Mouse (Mus musculus) liver, embryonic 12.5 days (tissue): ENCODE measurements around the gene Dcdc2a. TPM values are rescaled to one million over a fixed set of nuclear protein-coding genes. Genes with fewer than 3 reads are reported as not detected.

Experiments
- ATAC-seq: fragments of 200-750 bp; cut with Nextera tagmentation; 2 replicates; pipeline ENCODE4 v1.8.0; 2017; ENCODE audit warnings: moderate number of reproducible peaks, mild to moderate bottlenecking, moderate library complexity
- H3K27ac ChIP-seq: fragments of 300-500 bp; sonication (generic); 2 replicates; pipeline ENCODE4 v1.5.1; 2016; ENCODE audit warnings: mild to moderate bottlenecking
- H3K27me3 ChIP-seq: fragments of 300-500 bp; sonication (generic); replicated peaks from 2 replicates; pipeline ENCODE4 v1.6.1; 2016; ENCODE audit warnings: mild to moderate bottlenecking, moderate library complexity
- H3K36me3 ChIP-seq: fragments of 300-500 bp; sonication (generic); 2 replicates; pipeline ENCODE4 v1.6.1; 2016; ENCODE audit warnings: mild to moderate bottlenecking, moderate library complexity
- H3K4me1 ChIP-seq: fragments of 300-500 bp; sonication (generic); 2 replicates; pipeline ENCODE4 v1.6.1; 2016
- H3K4me2 ChIP-seq: fragments of 300-500 bp; sonication (generic); 2 replicates; pipeline ENCODE4 v1.6.1; 2016; ENCODE audit warnings: mild to moderate bottlenecking, moderate library complexity
- H3K4me3 ChIP-seq: fragments of 300-500 bp; sonication (generic); 2 replicates; pipeline ENCODE4 v1.5.1; 2016; ENCODE audit warnings: mild to moderate bottlenecking, moderate library complexity
- H3K9ac ChIP-seq: fragments of 300-500 bp; sonication (generic); 2 replicates; pipeline ENCODE4 v1.6.1; 2016; ENCODE audit warnings: mild to moderate bottlenecking, moderate library complexity
- H3K9me3 ChIP-seq: fragments of 300-500 bp; sonication (generic); replicated peaks from 2 replicates; pipeline ENCODE4 v1.6.1; 2016; ENCODE audit warnings: mild to moderate bottlenecking, moderate library complexity
- WGBS: fragments of 180-500 bp; shearing (Covaris S2); methylation state at CpG from one replicate; pipeline ENCODE4 v1.1.7; 2016; ENCODE audit not compliant: insufficient replicate concordance; 5-methylcytosine and 5-hydroxymethylcytosine counted together
- polyA plus RNA-seq: library from polyadenylated mRNA; unstranded; fragments of >200 nt; fragmentation: Nextera tagmentation; extraction: Ambion mirVana; gene quantifications from 2 replicates; pipeline ENCODE4 v1.2.1, GENCODE M21; 2016

Gene Dcdc2a
- polyA plus RNA-seq, 1 experiment from 2014 or later, result 0.15 TPM

GRCm38 (mm10) chr13:25055111-25055554 is 671 bp upstream of the Dcdc2a start:
- Histone ChIP-seq H3K4me3 (peak overlapping the region; percentile 46), H3K36me3 (no peaks in the 10 kb centered on the region), H3K4me2 (peak overlapping the region; percentile 65), H3K27ac (no peak overlapping the region), H3K9me3 (0 out of 2 replicates have a peak, but pooled peaks cover 4% of the 10 kb centered on the region), H3K4me1 (no peaks in the 10 kb centered on the region), H3K9ac (no peak overlapping the region), H3K27me3 (peaks cover 59% of the 10 kb centered on the region)
- ATAC-seq, result peak; percentile 65
- WGBS, result under 1% methylated on average over 35 of the region's 35 CpGs

GRCm38 (mm10) chr13:25066659-25067058 is 10.9 kb downstream of the Dcdc2a start:
- H3K36me3 ChIP-seq, result no peaks in the 10 kb centered on the region
- H3K4me2 ChIP-seq, result no peak overlapping the region
- H3K9ac ChIP-seq, result no peak overlapping the region
- H3K27ac ChIP-seq, result no peak overlapping the region
- H3K9me3 ChIP-seq, result no peaks in the 10 kb centered on the region
- H3K4me3 ChIP-seq, result no peak overlapping the region
- no peaks in the 10 kb centered on the region for H3K27me3 ChIP-seq
- H3K4me1 ChIP-seq, result no peaks in the 10 kb centered on the region
- WGBS, result 86% methylated on average over 2 of the region's 2 CpGs
- ATAC-seq, result no peak

- WGBS, result 61% methylated on average over 4 of the region's 4 CpGs
- no peak for ATAC-seq
Measured at GRCm38 (mm10) chr13:25067183-25067582, 11.4 kb downstream of the Dcdc2a start.

GRCm38 (mm10) chr13:25069765-25070164 is 14.0 kb downstream of the Dcdc2a start:
- Histone ChIP-seq H3K4me1 (no peaks in the 10 kb centered on the region), H3K36me3 (no peaks in the 10 kb centered on the region), H3K27ac (no peak overlapping the region), H3K9me3 (no peaks in the 10 kb centered on the region), H3K9ac (no peak overlapping the region), H3K4me2 (no peak overlapping the region), H3K27me3 (no peaks in the 10 kb centered on the region), H3K4me3 (no peak overlapping the region)
- no peak for ATAC-seq
- WGBS, result 73% methylated on average over 4 of the region's 4 CpGs

More at GRCm38 (mm10) chr13:25067183-25067582, 11.4 kb downstream of the Dcdc2a start:
- H3K4me3 ChIP-seq, result no peak overlapping the region
- no peak overlapping the region for H3K4me2 ChIP-seq
- no peak overlapping the region for H3K27ac ChIP-seq
- no peaks in the 10 kb centered on the region for H3K27me3 ChIP-seq
- no peaks in the 10 kb centered on the region for H3K36me3 ChIP-seq
- no peak overlapping the region for H3K9ac ChIP-seq
- H3K9me3 ChIP-seq, result no peaks in the 10 kb centered on the region
- no peaks in the 10 kb centered on the region for H3K4me1 ChIP-seq

- H3K9me3 ChIP-seq, result no peaks in the 10 kb centered on the region
- H3K4me3 ChIP-seq, result no peak overlapping the region
- ATAC-seq, result no peak
- no peak overlapping the region for H3K27ac ChIP-seq
- no peak overlapping the region for H3K9ac ChIP-seq
- H3K4me1 ChIP-seq, result no peaks in the 10 kb centered on the region
- no peaks in the 10 kb centered on the region for H3K27me3 ChIP-seq
- WGBS, result 70% methylated on average over 4 of the region's 4 CpGs
- no peaks in the 10 kb centered on the region for H3K36me3 ChIP-seq
- no peak overlapping the region for H3K4me2 ChIP-seq
Measured at GRCm38 (mm10) chr13:25070791-25071190, 15.0 kb downstream of the Dcdc2a start.

- H3K4me3 ChIP-seq, result no peak overlapping the region
- 58% methylated on average over 7 of the region's 7 CpGs for WGBS
- no peak overlapping the region for H3K9ac ChIP-seq
- H3K27ac ChIP-seq, result no peak overlapping the region
- no peak overlapping the region for H3K4me2 ChIP-seq
- H3K9me3 ChIP-seq, result no peaks in the 10 kb centered on the region
- ATAC-seq, result no peak
- no peaks in the 10 kb centered on the region; the same call in 1 of the 2 replicates for H3K27me3 ChIP-seq
- no peaks in the 10 kb centered on the region for H3K4me1 ChIP-seq
- no peaks in the 10 kb centered on the region for H3K36me3 ChIP-seq
Measured at GRCm38 (mm10) chr13:25077262-25077661, 21.5 kb downstream of the Dcdc2a start.

GRCm38 (mm10) chr13:25083144-25083572 is 27.4 kb downstream of the Dcdc2a start:
- WGBS, result 20% methylated on average over 15 of the region's 15 CpGs
- Histone ChIP-seq H3K36me3 (no peaks in the 10 kb centered on the region), H3K4me2 (peak overlapping the region; percentile 33), H3K27me3 (no peaks in the 10 kb centered on the region), H3K9me3 (no peaks in the 10 kb centered on the region), H3K4me3 (no peak overlapping the region), H3K4me1 (0 out of 2 replicates have a peak, but pooled peaks cover 5% of the 10 kb centered on the region), H3K9ac (no peak overlapping the region), H3K27ac (no peak overlapping the region)
- no peak for ATAC-seq

- no peak overlapping the region for H3K27ac ChIP-seq
- no peaks in the 10 kb centered on the region for H3K36me3 ChIP-seq
- no peak overlapping the region for H3K4me3 ChIP-seq
- H3K27me3 ChIP-seq, result no peaks in the 10 kb centered on the region
- no peak for ATAC-seq
- 0 out of 2 replicates have a peak, but pooled peaks cover 5% of the 10 kb centered on the region for H3K4me1 ChIP-seq
- no peaks in the 10 kb centered on the region for H3K9me3 ChIP-seq
- H3K9ac ChIP-seq, result no peak overlapping the region
- no peak overlapping the region for H3K4me2 ChIP-seq
- WGBS, result 83% methylated on average over 7 of the region's 7 CpGs
Measured at GRCm38 (mm10) chr13:25085147-25085546, 29.3 kb downstream of the Dcdc2a start.

- Histone ChIP-seq H3K4me1 (no peaks in the 10 kb centered on the region), H3K4me3 (no peak overlapping the region), H3K9me3 (no peaks in the 10 kb centered on the region), H3K36me3 (no peaks in the 10 kb centered on the region), H3K27me3 (no peaks in the 10 kb centered on the region), H3K4me2 (no peak overlapping the region), H3K27ac (no peak overlapping the region), H3K9ac (no peak overlapping the region)
- ATAC-seq, result no peak
- WGBS, result 60% methylated on average over 5 of the region's 5 CpGs
Measured at GRCm38 (mm10) chr13:25091347-25091746, 35.5 kb downstream of the Dcdc2a start.

GRCm38 (mm10) chr13:25093776-25094175 is 38.0 kb downstream of the Dcdc2a start:
- Histone ChIP-seq H3K27ac (no peak overlapping the region), H3K36me3 (no peaks in the 10 kb centered on the region), H3K9ac (no peak overlapping the region), H3K4me2 (no peak overlapping the region), H3K4me1 (no peaks in the 10 kb centered on the region), H3K9me3 (no peaks in the 10 kb centered on the region), H3K4me3 (no peak overlapping the region), H3K27me3 (no peaks in the 10 kb centered on the region)
- 59% methylated on average over 4 of the region's 4 CpGs for WGBS
- ATAC-seq, result no peak

GRCm38 (mm10) chr13:25094381-25094780 is 38.6 kb downstream of the Dcdc2a start:
- H3K4me1 ChIP-seq, result no peaks in the 10 kb centered on the region
- WGBS, result 45% methylated on average over 4 of the region's 4 CpGs
- H3K4me3 ChIP-seq, result no peak overlapping the region
- H3K9ac ChIP-seq, result no peak overlapping the region
- H3K9me3 ChIP-seq, result no peaks in the 10 kb centered on the region
- no peaks in the 10 kb centered on the region for H3K36me3 ChIP-seq
- H3K27me3 ChIP-seq, result no peaks in the 10 kb centered on the region
- no peak overlapping the region for H3K4me2 ChIP-seq
- peak; percentile 66 for ATAC-seq
- no peak overlapping the region for H3K27ac ChIP-seq

GRCm38 (mm10) chr13:25097348-25097747 is 41.5 kb downstream of the Dcdc2a start:
- Histone ChIP-seq H3K9ac (no peak overlapping the region), H3K36me3 (no peaks in the 10 kb centered on the region), H3K27ac (no peak overlapping the region), H3K4me3 (no peak overlapping the region; the same call in 1 of the 2 replicates), H3K4me2 (peak overlapping the region; percentile 22; the same call in 1 of the 2 replicates), H3K4me1 (no peaks in the 10 kb centered on the region), H3K9me3 (no peaks in the 10 kb centered on the region), H3K27me3 (0 out of 2 replicates have a peak, but pooled peaks cover 2% of the 10 kb centered on the region)
- ATAC-seq, result no peak
- WGBS, result 72% methylated on average over 8 of the region's 8 CpGs

GRCm38 (mm10) chr13:25098578-25098977 is 42.8 kb downstream of the Dcdc2a start:
- Histone ChIP-seq H3K27me3 (0 out of 2 replicates have a peak, but pooled peaks cover 4% of the 10 kb centered on the region), H3K4me3 (no peak overlapping the region), H3K36me3 (no peaks in the 10 kb centered on the region), H3K4me1 (no peaks in the 10 kb centered on the region), H3K9me3 (no peaks in the 10 kb centered on the region), H3K9ac (no peak overlapping the region), H3K4me2 (no peak overlapping the region), H3K27ac (no peak overlapping the region)
- no peak for ATAC-seq
- WGBS, result 57% methylated on average over 5 of the region's 5 CpGs
